Mouse (Mus musculus): ENCODE measurements at regions not wholly inside any gene's neighbourhood (a gene's known extent, or its start where the extent isn't known, plus 50 kb on each side); places are given as distances from the start of the nearest gene placed in this dataset.

- DNase-seq (ENCODE audit: low spot score): no peak
Measured at GRCm38 (mm10) chr8:91948173-91948940, 146.5 kb upstream of the Irx3 start.

GRCm38 (mm10) chr8:91941005-91941404, 139.1 kb upstream of the Irx3 start:
- no peak for DNase-seq (ENCODE audit: low spot score)

- peak; percentile 45 for DNase-seq (ENCODE audit: low spot score)
Measured at GRCm38 (mm10) chr8:91937227-91937626, 135.4 kb upstream of the Irx3 start.

GRCm38 (mm10) chr8:91930520-91930919, 128.7 kb upstream of the Irx3 start:
- DNase-seq (ENCODE audit: low spot score): no peak

GRCm38 (mm10) chr8:91925968-91926524, 124.2 kb upstream of the Irx3 start:
- no peak for DNase-seq (ENCODE audit: low spot score)

GRCm38 (mm10) chr8:91924152-91924551, 122.3 kb upstream of the Irx3 start:
- DNase-seq (ENCODE audit: low spot score): no peak

GRCm38 (mm10) chr8:91922211-91922874, 120.5 kb upstream of the Irx3 start:
- no peak for DNase-seq (ENCODE audit: low spot score)

GRCm38 (mm10) chr8:91917834-91918233, 116.0 kb upstream of the Irx3 start:
- no peak for DNase-seq (ENCODE audit: low spot score)

- DNase-seq (ENCODE audit: low spot score): no peak
Measured at GRCm38 (mm10) chr8:91913971-91914370, 112.1 kb upstream of the Irx3 start.

- DNase-seq (ENCODE audit: low spot score): no peak
Measured at GRCm38 (mm10) chr8:91913121-91913520, 111.3 kb upstream of the Irx3 start.

- no peak for DNase-seq (ENCODE audit: low spot score)
Measured at GRCm38 (mm10) chr8:91909637-91910383, 107.9 kb upstream of the Irx3 start.

- DNase-seq (ENCODE audit: low spot score): no peak
Measured at GRCm38 (mm10) chr8:91908731-91909353, 107.0 kb upstream of the Irx3 start.

GRCm38 (mm10) chr8:91907178-91907577, 105.3 kb upstream of the Irx3 start:
- DNase-seq (ENCODE audit: low spot score): no peak

- no peak for DNase-seq (ENCODE audit: low spot score)
Measured at GRCm38 (mm10) chr8:91901525-91902281, 99.8 kb upstream of the Irx3 start.

GRCm38 (mm10) chr8:91899747-91900146, 97.9 kb upstream of the Irx3 start:
- DNase-seq (ENCODE audit: low spot score): no peak

GRCm38 (mm10) chr8:91897381-91897780, 95.5 kb upstream of the Irx3 start:
- DNase-seq (ENCODE audit: low spot score): no peak

- DNase-seq (ENCODE audit: low spot score): no peak
Measured at GRCm38 (mm10) chr8:91895987-91896386, 94.1 kb upstream of the Irx3 start.

GRCm38 (mm10) chr8:91884862-91885261, 83.0 kb upstream of the Irx3 start:
- DNase-seq (ENCODE audit: low spot score): no peak

- DNase-seq (ENCODE audit: low spot score): no peak
Measured at GRCm38 (mm10) chr8:91884325-91884724, 82.5 kb upstream of the Irx3 start.

GRCm38 (mm10) chr8:91883012-91883411, 81.1 kb upstream of the Irx3 start:
- no peak for DNase-seq (ENCODE audit: low spot score)

- no peak for DNase-seq (ENCODE audit: low spot score)
Measured at GRCm38 (mm10) chr8:91878886-91879285, 77.0 kb upstream of the Irx3 start.
